Mouse (Mus musculus) frontal cortex, postnatal 10 days (tissue): Measurements from ENCODE around the gene Klhdc1.

Experiments used
- DNase-seq, 2 experiments: peaks; one replicate each; pipeline ENCODE4 v3.0.0; 2022; ENCODE audit warnings: low spot score in 2 of 2, mixed read lengths in 1 of 2

Gene Klhdc1

DNA sequence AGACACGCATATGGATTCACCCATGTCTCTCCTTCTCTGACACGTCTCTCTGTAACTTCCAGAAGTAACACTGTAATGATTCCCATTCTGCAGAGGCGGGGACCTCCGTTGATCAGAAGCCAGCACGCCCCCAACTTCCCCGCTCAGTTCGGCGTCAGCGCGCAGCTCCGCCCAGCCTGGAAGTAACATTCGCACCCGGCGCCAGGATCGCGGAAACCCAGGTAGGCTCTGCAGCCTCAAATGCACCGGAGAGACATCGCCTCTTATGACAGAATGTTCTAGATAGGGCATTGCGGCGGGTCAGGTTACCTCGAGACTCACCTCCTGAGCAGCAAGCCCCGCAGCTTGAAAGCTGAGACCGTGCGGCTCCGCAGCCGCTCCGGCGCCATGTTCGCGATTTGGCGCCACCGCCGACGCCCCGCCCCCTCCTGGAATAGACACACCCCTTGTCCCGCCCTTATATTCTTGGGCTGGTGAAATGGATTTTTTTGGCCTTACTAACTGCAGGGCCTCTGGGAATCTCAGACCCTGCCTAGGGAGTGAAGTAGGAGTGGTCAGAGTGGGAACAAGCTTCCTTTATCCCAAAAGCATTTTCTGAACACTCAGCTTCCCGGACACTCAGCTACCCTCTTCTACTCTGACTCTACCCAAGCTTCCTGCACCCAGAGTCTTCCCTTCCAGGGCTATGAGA lies 13.1 kb upstream of the Klhdc1 start, which contains the start of gene Pole2:
TSS of gene Pole2 (minus strand) at position 420 of the 691 bp plus-strand sequence.
- peak; percentile 50 to 82 for DNase-seq

DNA sequence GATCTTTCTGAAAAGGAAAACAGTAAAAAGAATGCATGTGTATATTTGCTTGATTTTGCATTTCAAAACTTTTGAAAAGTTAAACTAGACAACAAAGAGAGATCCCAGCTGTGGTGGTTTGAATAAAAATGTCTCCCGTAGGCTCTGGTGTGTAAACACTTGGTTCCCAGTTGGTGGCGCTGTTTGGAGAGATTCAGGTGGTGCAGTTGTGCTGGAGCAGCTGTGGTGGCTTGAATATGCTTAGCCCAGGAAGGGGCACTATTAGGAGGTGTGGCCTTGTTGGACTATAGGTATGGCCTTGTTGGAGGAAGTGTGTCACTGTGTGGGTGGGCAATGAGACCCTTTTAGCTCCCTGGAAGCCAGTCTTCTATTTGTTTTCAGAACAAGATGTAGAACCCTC lies 11.7 kb upstream of the Klhdc1 start:
- DNase-seq = no peak

DNA sequence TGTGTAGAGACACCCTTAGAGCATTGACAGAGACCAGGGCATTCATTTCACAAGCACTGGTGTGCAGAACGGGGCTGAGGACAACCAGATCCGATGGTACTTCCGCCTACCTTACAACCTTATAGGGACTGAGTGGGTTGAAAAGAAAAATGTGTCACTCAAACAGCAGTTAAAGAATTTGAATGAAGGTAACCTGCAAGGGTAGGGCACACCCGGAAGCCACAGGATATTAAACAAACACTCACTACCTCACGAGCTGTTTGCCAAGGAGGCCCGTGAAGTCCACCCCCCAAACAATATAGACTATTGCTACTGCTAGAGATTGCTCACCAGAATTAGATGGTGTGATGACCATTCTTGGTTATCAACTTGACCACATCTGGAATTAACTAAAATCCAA lies 5.2 kb upstream of the Klhdc1 start:
- DNase-seq = no peak

DNA sequence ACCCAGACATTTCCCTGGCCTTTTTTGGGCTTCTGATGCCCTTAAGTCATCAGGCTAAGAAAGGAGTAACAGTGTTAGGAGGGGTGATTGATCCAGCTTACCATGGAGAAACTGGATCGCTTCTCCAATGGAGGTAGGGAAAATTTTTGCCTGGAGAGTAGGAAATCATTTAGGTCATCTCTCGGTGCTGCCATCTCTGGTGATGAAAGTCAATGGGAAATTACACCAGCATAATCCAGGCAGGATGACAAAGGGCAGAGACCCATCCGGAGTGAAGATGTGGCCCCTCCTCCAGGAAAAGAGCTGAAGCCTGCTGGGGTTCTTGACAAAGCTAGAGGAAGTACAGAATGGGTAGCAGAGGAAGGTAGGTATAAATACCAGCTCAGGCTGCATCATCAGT lies 2.7 kb upstream of the Klhdc1 start:
- DNase-seq = no peak

DNA sequence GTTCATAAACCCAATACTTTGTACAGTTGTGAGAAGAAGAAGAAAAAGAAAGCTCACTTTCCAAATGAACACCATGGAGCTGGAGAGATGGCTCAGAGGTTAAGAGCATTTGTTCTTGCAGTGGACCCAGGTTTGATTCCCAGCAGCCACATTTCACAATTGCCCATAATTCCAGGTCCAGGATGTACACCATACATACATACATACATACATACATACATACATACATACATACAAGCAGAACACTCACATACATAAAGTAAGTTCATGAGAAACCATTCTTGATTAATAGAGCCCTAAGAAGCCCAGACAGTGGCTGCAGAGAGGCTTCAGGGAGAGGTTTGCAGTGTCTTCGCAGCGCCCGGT lies 412 bp downstream of the Klhdc1 start:
- no peak for DNase-seq

DNA sequence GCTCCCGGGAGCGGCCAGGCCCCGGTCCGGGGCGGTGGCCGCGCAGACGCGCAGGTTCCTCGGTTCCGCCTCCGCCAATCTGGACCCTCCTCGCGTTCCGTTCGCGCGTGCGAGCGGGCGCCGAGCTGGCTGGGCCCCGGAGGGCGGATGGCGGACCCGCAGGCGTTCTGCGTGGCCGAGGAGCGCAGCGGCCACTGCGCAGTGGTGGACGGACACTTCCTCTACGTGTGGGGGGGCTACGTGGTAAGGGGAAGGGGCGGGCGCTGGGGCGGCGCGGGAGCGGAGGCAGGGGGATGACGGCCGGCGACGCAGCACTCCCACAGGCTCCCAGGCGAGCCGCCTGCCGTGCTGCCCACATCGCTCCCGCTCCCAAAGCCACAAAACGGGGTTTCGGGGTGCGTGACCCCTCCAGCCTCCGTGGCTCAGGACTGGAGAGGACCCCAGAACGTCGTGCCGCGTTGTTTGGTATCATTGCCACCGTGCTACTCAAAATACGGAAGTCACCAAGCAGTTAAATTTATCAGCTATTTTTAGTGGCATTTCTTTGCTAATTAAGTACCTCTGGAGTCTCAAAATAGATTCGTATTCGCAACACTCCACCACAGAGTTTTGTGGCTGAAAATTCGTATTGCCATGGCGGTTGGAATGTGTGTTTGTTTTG lies 925 bp downstream of the Klhdc1 start:
- DNase-seq = peak; percentile 39 to 70

DNA sequence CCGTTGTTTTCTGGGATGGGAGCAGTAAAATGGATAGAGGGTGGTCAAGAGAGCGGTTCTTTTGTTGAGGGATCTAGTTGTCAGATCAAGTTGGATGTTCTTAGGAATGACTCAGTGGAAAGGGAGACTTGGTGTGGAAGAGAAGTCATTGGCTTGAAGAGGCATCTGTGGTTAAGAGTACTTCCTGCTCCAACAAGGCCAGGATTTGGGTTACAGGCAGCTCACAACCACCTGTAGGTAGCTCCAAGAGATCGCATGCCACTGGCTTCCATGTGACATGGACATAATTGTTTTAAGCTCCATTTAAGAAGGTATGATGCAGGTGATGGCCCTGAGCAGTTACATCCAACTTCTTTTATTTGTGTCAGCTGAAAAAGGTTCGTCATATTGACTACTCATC lies 8.8 kb downstream of the Klhdc1 start:
- DNase-seq = no peak

DNA sequence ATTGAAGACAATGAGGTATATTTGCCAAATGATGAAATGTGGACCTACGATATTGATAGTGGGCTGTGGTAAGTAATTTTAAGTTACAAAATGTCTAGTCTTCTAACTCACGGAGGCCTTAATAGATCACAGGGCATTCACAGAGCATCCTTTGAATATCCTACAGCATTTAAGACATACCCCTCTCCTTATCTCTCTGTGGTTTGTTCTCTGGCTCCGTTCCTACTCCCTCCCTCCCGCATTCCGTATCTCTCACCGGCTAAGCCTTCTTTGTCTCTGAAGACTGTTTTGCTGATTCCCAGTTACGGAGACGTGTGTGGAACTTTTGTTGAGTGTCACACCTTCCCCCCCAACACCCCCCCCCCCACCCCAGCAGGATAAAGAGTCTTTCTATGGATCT lies 9.8 kb downstream of the Klhdc1 start:
- DNase-seq = no peak

DNA sequence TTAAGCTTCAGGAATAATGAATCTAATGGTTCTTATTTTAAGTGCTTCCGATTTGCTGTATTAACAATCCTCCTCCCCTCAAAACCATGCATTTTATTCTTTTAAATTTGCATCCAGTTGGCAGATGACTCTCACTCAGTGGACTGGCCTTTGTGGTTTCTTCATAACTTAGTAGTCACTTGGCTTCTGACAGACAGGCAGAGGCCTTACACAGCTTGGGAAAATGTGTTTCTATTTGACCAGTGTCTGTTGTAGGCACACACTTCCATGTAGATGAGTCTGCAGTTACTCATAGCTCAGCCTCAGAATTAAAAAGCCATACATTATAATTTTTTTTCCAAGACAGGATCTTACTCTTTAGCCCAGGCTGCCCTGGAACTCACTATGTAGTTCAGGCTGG lies 12.8 kb downstream of the Klhdc1 start:
- DNase-seq = no peak

DNA sequence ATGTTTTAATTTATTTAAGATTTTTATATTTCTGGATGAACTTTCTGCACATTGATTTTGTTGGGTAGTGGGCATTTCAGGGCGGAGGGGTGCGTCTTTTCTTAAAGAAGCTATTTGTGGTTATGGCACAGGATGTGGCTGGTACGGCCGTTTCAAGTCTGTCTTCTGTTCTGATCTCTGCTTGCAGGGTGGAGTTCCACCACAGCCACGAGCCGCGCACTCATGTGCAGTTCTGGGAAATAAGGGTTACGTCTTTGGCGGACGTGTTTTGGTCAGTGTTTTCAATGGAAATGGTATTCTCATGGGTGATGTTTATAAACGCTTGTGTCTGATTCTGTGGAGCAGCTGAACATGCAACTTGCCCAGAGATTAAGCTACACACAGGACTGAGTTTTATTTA lies 16.9 kb downstream of the Klhdc1 start:
- no peak for DNase-seq

DNA sequence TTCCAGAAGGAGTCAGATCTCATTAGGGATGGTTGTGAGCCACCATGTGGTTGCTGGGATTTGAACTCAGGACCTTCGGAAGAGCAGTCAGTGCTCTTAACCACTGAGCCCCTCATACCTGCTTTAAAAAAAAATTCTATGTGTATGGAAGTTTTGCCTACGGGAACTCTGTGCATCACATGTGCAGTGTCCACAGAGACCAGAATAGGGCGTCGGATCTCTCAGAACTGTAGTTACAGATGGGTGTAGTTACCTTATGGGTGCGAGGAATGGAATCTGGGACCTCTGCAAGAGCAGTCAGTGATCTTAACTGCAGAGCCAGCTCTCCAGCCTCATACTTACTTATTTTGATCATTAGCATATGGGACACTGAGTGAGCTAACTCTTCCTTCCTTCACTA lies 21.3 kb downstream of the Klhdc1 start:
- DNase-seq = no peak

DNA sequence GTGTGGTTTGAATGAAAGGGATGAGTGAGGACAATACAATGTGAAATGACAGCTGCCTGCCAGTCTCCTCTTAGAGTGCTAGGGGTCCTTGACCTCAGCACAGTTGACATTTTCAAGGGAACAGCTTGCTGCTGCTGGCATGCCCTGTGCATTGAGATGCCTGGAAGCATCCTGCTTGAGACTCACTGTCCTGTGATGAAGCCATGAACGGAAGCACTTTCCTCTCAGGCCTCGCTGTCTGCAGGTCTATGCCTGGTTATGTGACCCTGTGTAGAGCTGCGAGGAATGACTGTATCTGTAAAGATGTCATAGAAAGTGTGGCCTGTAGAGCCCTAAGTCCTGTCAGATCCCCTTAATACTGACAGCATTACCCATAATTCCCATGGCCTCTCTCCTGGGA lies 24.1 kb downstream of the Klhdc1 start:
- no peak for DNase-seq

DNA sequence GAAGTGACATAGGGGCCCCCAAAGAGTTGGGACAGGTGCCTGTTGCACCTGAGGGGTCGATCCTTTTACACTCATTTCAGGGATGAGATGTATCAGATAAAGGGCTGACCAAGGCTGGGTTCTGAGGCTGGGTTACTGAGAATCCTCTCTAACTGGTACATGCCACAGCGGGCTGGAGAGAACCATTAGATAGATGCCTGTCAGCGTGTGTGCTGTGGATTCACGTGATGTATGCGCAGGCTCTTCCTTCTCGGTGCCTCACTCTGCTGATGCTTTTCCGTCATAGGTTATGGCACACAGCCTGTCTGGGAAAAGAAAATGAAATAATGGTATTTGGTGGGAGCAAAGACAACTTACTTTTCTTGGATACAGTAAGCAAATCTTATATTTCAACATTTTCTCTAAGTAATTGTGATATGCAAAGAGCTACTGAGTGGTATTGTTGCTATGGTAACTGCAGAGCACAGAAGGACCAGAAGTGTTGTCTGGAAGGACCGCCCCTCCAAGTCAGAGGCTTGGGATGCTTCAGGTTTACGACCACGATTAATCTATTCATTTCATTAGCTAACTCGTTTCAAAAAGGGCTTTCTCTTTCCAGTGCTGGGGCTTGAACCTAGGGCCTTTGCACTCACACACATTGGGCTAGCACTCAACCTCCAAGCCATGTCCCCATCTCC lies 27.1 kb downstream of the Klhdc1 start:
- DNase-seq = no peak

DNA sequence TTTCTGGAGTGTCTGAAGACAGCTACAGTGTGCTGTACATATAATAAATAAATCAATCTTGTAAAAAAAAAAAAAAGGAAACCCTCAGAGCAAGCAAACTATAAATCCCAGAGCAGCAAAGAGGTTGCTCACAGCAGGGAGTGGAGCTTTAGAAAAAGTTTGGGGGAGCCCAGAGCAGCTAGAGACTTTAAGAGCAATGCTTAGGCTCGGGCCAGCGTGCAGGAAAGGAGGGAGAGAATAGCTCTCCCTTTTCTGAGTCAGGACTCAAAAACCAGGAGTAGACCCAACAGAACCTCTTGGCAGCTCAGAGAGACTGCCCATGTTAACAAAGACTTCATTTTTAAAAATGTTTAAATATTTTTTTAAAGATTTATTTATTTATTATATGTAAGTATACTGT lies 28.0 kb downstream of the Klhdc1 start:
- DNase-seq = no peak

DNA sequence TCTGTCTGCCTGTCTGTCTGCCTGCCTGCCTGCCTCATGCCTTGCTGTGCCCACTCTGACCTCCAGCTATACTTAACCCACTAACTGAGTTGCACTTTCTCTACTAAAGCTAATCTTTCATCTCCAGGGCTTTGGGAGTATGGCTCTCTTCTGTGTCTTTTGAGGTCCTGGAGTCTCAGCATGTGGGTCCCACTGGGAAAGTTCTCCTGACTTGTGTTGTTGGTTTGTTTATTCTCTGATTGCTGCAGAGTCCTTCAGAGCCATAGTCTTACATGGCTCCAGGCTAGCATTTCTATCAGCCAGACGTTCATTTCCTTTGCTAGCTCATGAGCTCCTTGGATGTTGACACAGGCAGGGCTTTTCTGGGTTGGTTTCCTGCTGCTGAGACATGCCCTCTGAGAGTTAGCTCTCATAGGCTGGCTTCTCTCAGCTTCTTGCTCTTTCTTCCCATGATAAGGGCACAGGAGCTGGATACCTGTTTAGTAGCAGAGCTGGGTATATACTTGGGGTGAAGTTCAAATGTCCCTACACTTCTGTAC lies 39.0 kb downstream of the Klhdc1 start:
- no peak for DNase-seq

DNA sequence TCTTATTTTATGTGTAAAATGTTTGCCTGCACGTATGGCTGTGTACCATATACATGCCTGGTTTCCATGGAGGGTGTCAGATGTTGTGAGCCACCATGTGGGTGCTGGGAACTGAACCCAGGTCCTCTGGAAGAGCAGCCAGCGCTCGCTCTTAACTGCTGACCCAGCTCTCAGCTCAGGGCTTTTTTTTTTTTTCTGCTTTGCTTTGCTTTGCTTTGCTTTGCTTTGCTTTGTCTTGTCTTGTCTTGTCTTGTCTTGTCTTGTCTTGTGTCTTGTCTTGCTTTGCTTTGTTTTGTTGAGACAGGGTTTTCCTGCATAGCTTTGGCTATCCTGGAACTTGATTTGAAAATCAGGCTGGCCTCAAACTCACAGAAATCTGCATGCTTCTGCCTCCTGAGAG lies 39.9 kb downstream of the Klhdc1 start:
- no peak for DNase-seq

DNA sequence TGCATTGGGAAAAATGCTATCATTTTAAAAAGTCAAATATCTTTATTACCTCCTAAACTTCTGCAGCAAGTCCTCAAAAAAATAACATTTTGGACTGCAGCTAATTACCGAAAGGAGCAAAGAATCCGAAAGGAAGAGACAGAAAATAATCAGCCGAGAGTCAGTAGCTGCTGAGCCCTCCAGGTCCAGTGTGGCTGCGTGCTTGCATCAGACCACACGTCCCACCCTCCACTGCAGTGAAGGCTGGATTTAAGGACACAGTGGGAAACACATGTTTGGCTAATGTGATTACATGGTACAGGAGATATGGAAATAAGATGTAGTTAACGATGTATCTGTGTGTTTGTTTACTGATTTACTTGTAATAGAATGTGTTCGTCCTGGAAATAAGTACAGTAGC lies 42.2 kb downstream of the Klhdc1 start:
- DNase-seq = no peak

DNA sequence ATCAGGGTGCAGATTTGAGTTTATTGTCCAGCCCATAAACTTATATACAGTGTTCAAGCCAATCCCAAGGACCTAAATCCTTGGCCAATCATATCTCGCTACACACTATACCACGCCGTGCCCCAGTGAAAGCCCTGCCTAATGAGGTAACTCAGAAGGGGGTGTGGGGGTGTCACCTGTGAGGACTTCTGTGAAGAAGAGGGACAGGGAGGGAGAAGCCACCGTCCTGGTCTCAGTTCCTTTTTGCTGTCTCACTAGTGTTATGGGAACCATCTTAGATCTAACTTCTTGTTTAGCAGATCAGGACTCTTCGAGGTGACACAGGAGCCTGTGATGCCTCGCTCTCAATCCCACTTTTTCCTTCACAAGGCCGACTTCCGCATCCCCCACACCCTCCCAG lies 46.6 kb downstream of the Klhdc1 start:
- no peak for DNase-seq

DNA sequence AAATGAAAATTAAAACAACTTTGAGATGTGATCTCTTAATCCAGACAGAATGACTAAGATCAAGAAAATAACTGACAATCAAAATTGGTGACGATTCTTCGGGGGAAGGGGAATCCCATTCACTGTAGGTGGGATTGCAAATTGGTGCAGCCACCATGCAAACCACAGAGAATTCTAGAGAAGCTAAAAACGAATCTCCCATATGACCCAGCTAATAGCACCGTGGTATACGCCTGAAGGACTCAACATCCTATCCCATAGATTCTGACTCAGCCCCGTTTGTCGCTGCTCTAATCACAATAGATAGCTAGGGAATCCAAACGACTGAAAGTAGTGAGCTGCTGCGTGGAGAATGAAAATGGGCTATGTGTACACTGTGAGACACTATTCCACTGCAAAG lies 47.7 kb downstream of the Klhdc1 start:
- no peak for DNase-seq

DNA sequence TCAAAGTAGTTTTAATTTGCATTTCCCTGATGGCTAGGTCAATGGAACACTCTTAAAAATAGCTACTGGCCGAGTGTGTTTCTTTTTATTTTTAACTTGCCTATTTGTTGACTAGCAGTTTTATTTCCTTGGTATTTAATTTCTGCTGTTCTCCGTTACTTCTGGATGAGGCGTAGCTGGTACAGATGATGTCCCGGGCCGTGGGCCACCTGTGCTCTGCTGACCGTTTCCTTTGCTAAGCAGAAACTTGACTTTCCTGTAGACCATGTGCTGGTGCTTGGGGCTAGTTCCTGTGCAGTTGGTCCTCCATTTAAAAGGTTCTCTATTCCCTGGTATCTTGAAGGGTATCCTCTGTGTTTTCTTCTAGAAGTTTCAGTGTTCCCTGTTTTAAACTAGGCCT lies 51.4 kb downstream of the Klhdc1 start:
- no peak for DNase-seq

DNA sequence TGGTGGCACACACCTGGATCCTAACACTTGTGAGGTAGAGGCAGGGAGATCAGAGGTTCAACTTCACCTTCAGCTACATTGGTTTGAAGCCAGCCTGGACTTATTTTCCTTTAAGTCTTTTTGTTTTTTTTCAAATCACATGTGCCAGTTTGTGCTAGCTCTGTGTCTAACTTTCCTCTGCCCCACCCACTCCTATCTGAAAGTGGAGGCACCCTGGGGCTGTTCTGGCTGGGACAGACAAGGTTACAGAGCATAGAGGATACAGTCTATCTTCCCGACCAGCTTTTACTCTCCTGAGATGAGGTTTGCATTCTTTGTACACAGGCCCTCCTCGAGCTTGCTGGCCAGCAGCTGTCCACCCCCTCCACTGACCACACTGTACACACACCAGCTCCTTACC lies 52.8 kb downstream of the Klhdc1 start:
- DNase-seq = no peak

DNA sequence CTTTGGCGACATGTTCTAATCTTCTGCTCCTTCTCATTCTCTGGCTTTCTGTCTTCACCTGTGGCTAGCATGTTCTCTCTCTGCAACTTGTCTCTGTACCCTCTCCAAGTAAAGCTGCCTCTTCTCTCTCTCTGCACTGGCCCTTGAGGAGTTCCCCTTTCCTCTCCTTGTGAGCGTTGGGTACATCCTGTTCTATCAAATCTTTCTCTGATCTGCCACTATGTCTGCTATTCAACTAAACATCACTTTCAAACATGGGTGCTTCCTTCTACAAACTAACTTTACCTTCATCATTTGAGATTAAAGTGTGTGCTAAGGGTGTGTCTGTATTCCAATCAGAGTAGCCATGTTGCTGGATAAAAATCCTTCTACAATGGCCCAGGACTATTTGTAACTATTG lies 54.0 kb downstream of the Klhdc1 start:
- DNase-seq = no peak

DNA sequence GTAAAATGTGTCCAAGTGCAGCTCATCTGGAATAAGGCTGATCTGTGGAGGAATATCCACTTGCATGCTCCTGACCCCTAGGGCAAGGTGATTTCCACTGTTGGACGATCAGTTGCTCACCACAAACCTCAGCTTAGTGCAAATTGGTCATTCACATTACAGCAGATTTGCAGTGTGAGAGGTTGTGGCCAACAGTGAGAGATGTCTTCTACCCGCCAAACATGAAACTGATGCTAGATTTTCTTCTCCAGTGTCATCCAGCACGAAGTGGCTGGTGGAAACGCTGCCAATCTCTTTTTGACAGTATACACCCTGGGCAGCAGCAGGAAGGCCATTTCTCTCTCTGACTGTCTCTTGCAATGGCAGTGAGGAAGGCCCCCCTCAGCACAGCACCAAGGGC lies 54.7 kb downstream of the Klhdc1 start:
- no peak for DNase-seq
